Comparison of ENCODE assay signal across 15 mouse cellular contexts in the genomic region with DNA sequence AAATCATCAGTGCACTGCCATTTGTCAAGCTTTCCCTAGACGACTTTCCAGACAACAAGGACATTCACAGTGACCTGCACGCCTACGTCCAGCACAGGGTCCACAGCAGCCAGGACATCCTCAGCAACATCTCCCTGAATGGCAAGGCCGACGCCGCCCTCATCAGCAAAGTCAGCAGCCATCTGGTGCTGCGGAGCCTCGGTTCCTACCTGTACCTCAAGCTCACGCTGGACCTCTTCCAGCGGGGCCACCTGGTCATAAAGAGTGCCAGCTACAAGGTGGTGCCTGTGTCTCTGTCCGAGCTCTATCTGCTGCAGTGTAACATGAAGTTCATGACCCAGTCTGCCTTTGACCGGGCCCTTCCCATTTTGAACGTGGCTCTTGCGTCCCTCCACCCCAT.
DNase-seq lines count a peak whose midpoint lies in the region; ATAC-seq and TF ChIP-seq lines count a peak whose summit lies in the region.
"Had no signal": no experiment of that assay in that cellular context is flagged by ENCODE, and none has a peak within 500 bp of the region (broad histone marks: within the 10 kb centered on the region; RNA-seq: fewer than 3 reads in every experiment).

No protein-coding gene starts in this region.

- peaks cover 15% of the 10 kb centered on the region for H3K4me1 ChIP-seq in heart, adult 2 months (ENCODE audit: control insufficient read depth, insufficient read depth, low read length)
- peaks cover 61% of the 10 kb centered on the region for H3K4me1 ChIP-seq in megakaryocyte, embryonic 14.5 days
- 0 out of 2 replicates have a peak, but pooled peaks cover 3% of the 10 kb centered on the region for H3K4me1 ChIP-seq in midbrain, embryonic 15.5 days
- H3K4me1 ChIP-seq: neural tube, embryonic 12.5 days had no signal

- intact Hi-C loops in heart, adult 2 months (cut with DNase I), result no loop called here

- no peaks in the 10 kb centered on the region for H3K79me2 ChIP-seq in heart, adult 2 months (replicated peaks; ENCODE audit: control insufficient read depth, insufficient read depth, low read length)

- peaks cover 5% of the 10 kb centered on the region; the same call in 1 of the 2 replicates for H3K9me3 ChIP-seq in megakaryocyte, embryonic 14.5 days
- no peaks in the 10 kb centered on the region for H3K9me3 ChIP-seq in midbrain, embryonic 15.5 days
- H3K9me3 ChIP-seq: liver, embryonic 13.5 days; neural tube, embryonic 12.5 days had no signal

- no peak for TF ChIP-seq CTCF in heart, adult 2 months (IDR thresholded peaks at IDR 0.05)

- no peak for TF ChIP-seq POLR2A in heart, adult 2 months (IDR thresholded peaks at IDR 0.05; ENCODE audit: insufficient read depth, low read depth, low read length)

- H3K9ac ChIP-seq in heart, adult 2 months (ENCODE audit: low read depth, low read length), result no peak overlapping the region
- no peak overlapping the region for H3K9ac ChIP-seq in midbrain, embryonic 15.5 days
- H3K9ac ChIP-seq: hindbrain, embryonic 14.5 days; liver, embryonic 13.5 days; neural tube, embryonic 12.5 days had no signal

- no peaks in the 10 kb centered on the region for H3K27me3 ChIP-seq in heart, adult 2 months (ENCODE audit: control insufficient read depth, insufficient read depth, low read length)
- no peaks in the 10 kb centered on the region for H3K27me3 ChIP-seq in megakaryocyte, embryonic 14.5 days (replicated peaks)
- H3K27me3 ChIP-seq in midbrain, embryonic 15.5 days (replicated peaks), result no peaks in the 10 kb centered on the region
- H3K27me3 ChIP-seq: liver, embryonic 13.5 days; neural tube, embryonic 12.5 days had no signal

- no peak for TF ChIP-seq EP300 in heart, adult 2 months (IDR thresholded peaks at IDR 0.05; ENCODE audit: insufficient read depth, low read depth, low read length)

- H3K36me3 ChIP-seq in heart, adult 2 months (ENCODE audit: control insufficient read depth, insufficient read depth, low read length), result peaks cover 11% of the 10 kb centered on the region
- H3K36me3 ChIP-seq in megakaryocyte, embryonic 14.5 days (replicated peaks; ENCODE audit: low read length), result peaks cover 54% of the 10 kb centered on the region
- no peaks in the 10 kb centered on the region for H3K36me3 ChIP-seq in midbrain, embryonic 15.5 days (replicated peaks)

- no peak for DNase-seq in heart, adult 2 months
- DNase-seq in heart, adult 8-10 months (ENCODE audit: low spot score), result no peak
- DNase-seq in cerebellum, adult 8-10 months, result peak; percentile 83
- no peak for DNase-seq in MN1 (ENCODE audit: low spot score)
- DNase-seq in kidney, adult 11 months, result no peak
- DNase-seq: left cerebral cortex, postnatal 4 days; liver, embryonic 13.5 days; right cerebral cortex, postnatal 25 days had no signal

- H3K27ac ChIP-seq in heart, adult 2 months, result peak overlapping the region; percentile 24; the same call in 1 of the 2 replicates
- H3K27ac ChIP-seq in midbrain, embryonic 15.5 days, result no peak overlapping the region
- H3K27ac ChIP-seq: hindbrain, embryonic 14.5 days; liver, embryonic 13.5 days; neural tube, embryonic 12.5 days had no signal

- ATAC-seq in megakaryocyte, adult 5-6 weeks (ENCODE audit: poor library complexity, severe bottlenecking), result no peak
- peak; percentile 31; the same call in 1 of the 2 replicates for ATAC-seq in midbrain, embryonic 15.5 days (replicated peaks)
- ATAC-seq: forebrain, embryonic 14.5 days; intestine, embryonic 16.5 days had no signal

- H3K4me2 ChIP-seq in midbrain, embryonic 15.5 days, result 0 out of 2 replicates have a peak overlapping the region, but pooled peaks have one; percentile 1
- H3K4me2 ChIP-seq: hindbrain, embryonic 14.5 days; liver, embryonic 13.5 days; neural tube, embryonic 12.5 days had no signal

- WGBS in heart, adult 2 months, result 62% methylated on average over 14 of the region's 14 CpGs
- 67% methylated on average over 14 of the region's 14 CpGs for WGBS in midbrain, embryonic 15.5 days

- no peak overlapping the region for H3K4me3 ChIP-seq in heart, adult 2 months
- H3K4me3 ChIP-seq in megakaryocyte, embryonic 14.5 days (replicated peaks), result peak overlapping the region; percentile 12
- H3K4me3 ChIP-seq in midbrain, embryonic 15.5 days, result no peak overlapping the region
- H3K4me3 ChIP-seq: liver, embryonic 13.5 days; neural tube, embryonic 12.5 days had no signal
